Mouse (Mus musculus) stomach, postnatal 0 days (tissue): ENCODE data around the gene Zfhx3. TPM values are rescaled to one million over a fixed set of nuclear protein-coding genes. Genes with fewer than 3 reads are reported as not detected.
A peak's percentile ranks its signal among the peaks of the same experiment; 100 is the strongest.

Source experiments
- ATAC-seq: fragments of 200-750 bp; cut with Nextera tagmentation; 2 replicates; pipeline ENCODE4 v1.8.0; 2017; ENCODE audit not compliant: low FRiP score, low TSS enrichment
- DNase-seq: peaks from one replicate; pipeline ENCODE4 v3.0.0-alpha.2; 2016; ENCODE audit warnings: low spot score
- H3K27ac ChIP-seq: fragments of 300-500 bp; sonication (generic); replicated peaks from 2 replicates; pipeline ENCODE4 v1.5.1; 2014; ENCODE audit warnings: mild to moderate bottlenecking, control low read depth
- H3K27me3 ChIP-seq: fragments of 300-500 bp; sonication (generic); 2 replicates; pipeline ENCODE4 v1.6.1; 2014; ENCODE audit warnings: low read length; ENCODE audit not compliant: control insufficient read depth, insufficient read depth
- H3K36me3 ChIP-seq: fragments of 300-500 bp; sonication (generic); 2 replicates; pipeline ENCODE4 v1.6.1; 2014; ENCODE audit warnings: low read length, mixed read lengths; ENCODE audit not compliant: control insufficient read depth, insufficient read depth
- H3K4me1 ChIP-seq: fragments of 300-500 bp; sonication (generic); replicated peaks from 2 replicates; pipeline ENCODE4 v1.6.1; 2014; ENCODE audit warnings: antibody characterized with exemption; ENCODE audit not compliant: control insufficient read depth, insufficient read depth
- H3K4me2 ChIP-seq: fragments of 300-500 bp; sonication (generic); replicated peaks from 2 replicates; pipeline ENCODE4 v1.6.1; 2014; ENCODE audit warnings: low read depth, mild to moderate bottlenecking, control low read depth, moderate library complexity
- H3K4me3 ChIP-seq: fragments of 300-500 bp; sonication (generic); 2 replicates; pipeline ENCODE4 v1.5.1; 2014; ENCODE audit warnings: low read depth, low read length, control low read depth
- H3K9ac ChIP-seq: fragments of 300-500 bp; sonication (generic); 2 replicates; pipeline ENCODE4 v1.6.1; 2014; ENCODE audit warnings: mild to moderate bottlenecking, low read length, control low read depth, mixed read lengths
- H3K9me3 ChIP-seq: fragments of 300-500 bp; sonication (generic); 2 replicates; pipeline ENCODE4 v1.6.1; 2016; ENCODE audit warnings: low read length; ENCODE audit not compliant: control insufficient read depth
- CTCF ChIP-seq: IDR thresholded peaks from 2 replicates; pipeline ENCODE4 v1.5.1; 2016; ENCODE audit warnings: antibody characterized with exemption, low read depth, mild to moderate bottlenecking, moderate library complexity
- EP300 ChIP-seq: optimal IDR thresholded peaks from 2 replicates; pipeline ENCODE3; 2016; ENCODE audit warnings: antibody characterized with exemption
- WGBS: fragments of 180-500 bp; shearing (Covaris S2); extraction: QIAGEN DNeasy Blood & Tissue Kit; methylation state at CpG from one replicate; pipeline ENCODE4 v1.1.7; 2014; 5-methylcytosine and 5-hydroxymethylcytosine counted together
- polyA plus RNA-seq: library from polyadenylated mRNA; unstranded; fragments of >200 nt; fragmentation: Nextera tagmentation; extraction: Ambion mirVana; gene quantifications from 2 replicates; pipeline ENCODE4 v1.2.1, GENCODE M21; 2015

Gene Zfhx3
- polyA plus RNA-seq, 1 experiment from 2014 or later: 4.6 TPM

DNA sequence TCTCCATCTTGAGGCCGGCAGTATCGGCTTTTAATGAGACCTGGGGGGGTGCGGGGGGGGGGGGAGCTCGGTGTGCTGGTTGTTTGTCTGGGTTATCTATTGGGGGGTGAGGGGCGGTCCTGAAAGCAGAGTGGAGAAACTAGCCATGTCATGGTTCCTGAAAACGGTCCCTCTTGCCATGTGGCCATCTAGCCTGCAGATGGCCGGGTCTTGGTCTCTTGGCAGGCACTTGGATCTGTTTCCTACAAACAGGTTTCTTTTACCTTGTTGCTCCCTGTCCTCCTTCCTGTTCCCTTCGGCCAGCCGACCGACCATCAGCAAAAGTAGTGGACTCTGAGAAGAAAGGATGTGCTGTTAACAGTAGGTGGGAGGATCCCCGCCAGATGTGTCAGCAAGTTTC, 904.4 kb downstream of the Zfhx3 start:
- TF ChIP-seq CTCF (no peak), EP300 (no peak)
- no peaks in the 10 kb centered on the region for H3K36me3 ChIP-seq
- H3K9me3 ChIP-seq: no peaks in the 10 kb centered on the region
- no peaks in the 10 kb centered on the region for H3K4me1 ChIP-seq
- no peak overlapping the region for H3K4me3 ChIP-seq
- WGBS: 55% methylated on average over 11 of the region's 11 CpGs
- no peak overlapping the region for H3K9ac ChIP-seq
- no peak overlapping the region for H3K4me2 ChIP-seq
- DNase-seq: no peak
- no peaks in the 10 kb centered on the region for H3K27me3 ChIP-seq
- no peak overlapping the region for H3K27ac ChIP-seq
- no peak for ATAC-seq

DNA sequence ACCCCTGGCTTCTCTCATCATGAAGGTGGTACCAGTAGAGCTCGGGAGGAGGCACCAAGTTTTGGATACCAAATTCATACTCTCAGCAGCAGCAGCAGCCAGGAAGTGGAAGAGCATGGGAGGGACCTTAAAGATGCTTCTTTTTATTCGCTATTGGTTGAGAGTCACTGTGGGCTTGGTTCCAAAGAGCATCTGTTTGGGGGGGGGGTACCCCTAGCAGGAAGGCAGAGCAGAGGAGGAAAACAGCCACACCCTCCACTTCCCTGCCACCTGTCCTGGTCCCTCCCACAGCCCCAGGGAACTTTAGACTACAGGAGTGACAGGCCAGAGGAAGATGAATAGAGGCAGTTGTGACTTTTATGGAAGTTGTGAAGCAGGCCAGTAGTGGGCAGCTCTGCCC, 904.9 kb downstream of the Zfhx3 start:
- H3K9ac ChIP-seq: no peak overlapping the region
- no peak for ATAC-seq

DNA sequence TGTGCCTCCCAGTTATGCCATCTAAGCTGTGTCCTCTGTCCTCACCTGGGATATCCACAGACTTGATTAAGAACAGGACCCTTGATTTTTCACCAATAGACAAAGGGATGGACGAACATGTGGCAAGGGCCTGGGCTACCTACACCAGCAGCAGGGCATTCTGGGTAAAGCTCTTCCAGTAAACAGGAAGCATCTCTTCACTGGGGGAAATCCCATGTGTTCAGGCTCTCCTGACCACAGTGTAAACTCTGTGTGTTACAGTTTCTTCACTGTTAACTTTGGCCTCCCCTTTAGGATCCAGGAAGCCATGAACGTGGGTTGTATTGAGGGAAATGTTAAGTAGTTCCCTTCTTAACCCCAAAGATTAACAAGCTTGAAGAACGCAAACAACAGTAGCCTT, 906.0 kb downstream of the Zfhx3 start:
- H3K27me3 ChIP-seq: no peaks in the 10 kb centered on the region
- no peak for DNase-seq
- no peak for TF ChIP-seq EP300
- no peak for TF ChIP-seq CTCF
- no peak overlapping the region for H3K27ac ChIP-seq
- H3K4me1 ChIP-seq: no peaks in the 10 kb centered on the region; the same call in 1 of the 2 replicates
- no peak overlapping the region for H3K9ac ChIP-seq
- WGBS: 78% methylated on average over 3 of the region's 3 CpGs
- H3K4me3 ChIP-seq: no peak overlapping the region
- ATAC-seq: no peak
- H3K4me2 ChIP-seq: no peak overlapping the region
- no peaks in the 10 kb centered on the region for H3K9me3 ChIP-seq
- no peaks in the 10 kb centered on the region for H3K36me3 ChIP-seq

More for the DNA sequence above, 904.9 kb downstream of the Zfhx3 start:
- Histone ChIP-seq H3K4me3 (no peak overlapping the region), H3K4me1 (no peaks in the 10 kb centered on the region), H3K36me3 (no peaks in the 10 kb centered on the region), H3K4me2 (no peak overlapping the region), H3K27me3 (no peaks in the 10 kb centered on the region), H3K27ac (no peak overlapping the region), H3K9me3 (no peaks in the 10 kb centered on the region)
- 58% methylated on average over 2 of the region's 2 CpGs for WGBS
- DNase-seq: no peak
- TF ChIP-seq EP300 (no peak), CTCF (peak; percentile 14; the same call in 1 of the 2 replicates)

DNA sequence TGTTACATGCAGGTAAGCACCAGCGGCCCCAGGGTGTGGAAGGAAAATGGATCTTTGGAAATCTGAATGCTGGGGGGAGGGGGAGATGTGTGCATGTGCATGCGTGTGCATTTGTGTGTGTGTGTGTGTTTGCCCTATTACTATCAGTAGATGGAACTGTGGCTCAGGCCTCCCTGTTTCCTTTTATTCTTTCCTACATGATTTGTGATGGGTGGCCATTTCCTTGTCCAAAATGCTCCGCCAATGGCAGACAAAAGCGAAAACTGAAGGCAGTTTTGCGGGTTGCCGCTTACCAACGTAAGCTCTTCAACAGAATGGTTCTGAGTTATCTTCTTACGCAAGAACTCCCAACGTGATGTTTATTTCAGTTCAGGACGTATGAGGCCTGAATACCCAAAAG, 910.6 kb downstream of the Zfhx3 start:
- WGBS: 71% methylated on average over 10 of the region's 10 CpGs
- Histone ChIP-seq H3K27ac (no peak overlapping the region), H3K27me3 (no peaks in the 10 kb centered on the region), H3K36me3 (0 out of 2 replicates have a peak, but pooled peaks cover 2% of the 10 kb centered on the region), H3K9me3 (no peaks in the 10 kb centered on the region), H3K4me3 (no peak overlapping the region), H3K4me2 (no peak overlapping the region), H3K4me1 (no peaks in the 10 kb centered on the region; the same call in 1 of the 2 replicates), H3K9ac (no peak overlapping the region)
- no peak for ATAC-seq
- DNase-seq: no peak
- no peak for TF ChIP-seq CTCF
- no peak for TF ChIP-seq EP300

DNA sequence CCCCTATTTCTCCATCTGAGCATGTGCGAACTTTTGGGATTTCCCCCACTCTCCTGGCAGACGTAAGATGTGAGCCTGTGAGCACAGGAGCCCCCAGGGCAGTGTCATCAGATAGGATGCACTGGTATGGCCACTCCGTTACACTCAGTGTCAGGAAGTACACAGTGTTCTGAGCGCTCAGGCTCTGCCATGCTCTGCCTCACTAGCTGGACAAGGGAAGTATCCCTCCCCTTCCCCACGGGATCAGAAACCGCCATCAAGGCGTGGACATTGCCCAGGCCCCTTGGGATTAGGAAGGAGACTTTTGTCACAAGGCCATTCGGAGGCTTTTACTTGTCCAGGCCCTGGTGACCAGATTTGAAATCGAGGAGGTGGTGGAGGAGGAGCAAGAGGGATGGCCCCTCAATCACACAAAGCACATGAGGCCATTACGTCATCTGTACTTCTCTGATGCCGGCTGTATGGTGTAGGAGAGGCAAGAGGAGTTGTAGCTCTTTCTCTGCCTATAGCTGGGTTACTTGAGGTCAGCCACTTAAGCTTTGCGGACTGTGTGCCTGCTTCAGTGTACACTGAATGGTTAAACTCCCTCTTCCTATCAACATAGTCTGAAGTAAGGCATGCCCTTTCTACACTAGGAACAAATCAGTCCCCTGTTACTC, 912.1 kb downstream of the Zfhx3 start:
- H3K4me3 ChIP-seq: no peak overlapping the region
- no peak overlapping the region for H3K4me2 ChIP-seq
- H3K4me1 ChIP-seq: no peaks in the 10 kb centered on the region; the same call in 1 of the 2 replicates
- TF ChIP-seq EP300 (no peak), CTCF (no peak)
- DNase-seq: no peak
- H3K27me3 ChIP-seq: no peaks in the 10 kb centered on the region
- no peak overlapping the region for H3K27ac ChIP-seq
- WGBS: 68% methylated on average over 12 of the region's 12 CpGs
- H3K36me3 ChIP-seq: 0 out of 2 replicates have a peak, but pooled peaks cover 2% of the 10 kb centered on the region
- no peaks in the 10 kb centered on the region for H3K9me3 ChIP-seq
- no peak for ATAC-seq
- H3K9ac ChIP-seq: no peak overlapping the region

DNA sequence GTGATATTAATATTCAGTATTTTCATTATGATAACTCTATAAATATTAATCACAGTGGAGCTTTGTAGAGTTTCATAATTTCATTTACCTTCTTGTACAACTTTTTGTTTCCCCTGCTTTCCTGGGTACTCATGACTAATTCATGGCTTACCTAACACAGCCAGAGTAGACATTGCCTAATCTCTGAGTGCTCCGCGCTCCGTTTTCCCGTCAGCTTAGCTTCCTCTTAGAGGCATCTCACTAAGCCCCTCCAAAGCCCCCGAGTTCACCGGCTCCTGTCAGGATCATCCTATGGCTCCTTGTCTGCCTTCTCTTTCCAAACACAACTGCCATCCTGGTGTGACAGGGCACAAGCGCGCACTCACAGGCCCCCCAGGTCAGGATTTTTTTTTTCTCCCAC, 916.6 kb downstream of the Zfhx3 start:
- Histone ChIP-seq H3K4me1 (no peaks in the 10 kb centered on the region), H3K27me3 (no peaks in the 10 kb centered on the region), H3K4me2 (no peak overlapping the region), H3K9me3 (no peaks in the 10 kb centered on the region), H3K36me3 (peaks cover 2% of the 10 kb centered on the region; the same call in 1 of the 2 replicates), H3K9ac (no peak overlapping the region), H3K4me3 (no peak overlapping the region), H3K27ac (no peak overlapping the region)
- WGBS: 86% methylated on average over 8 of the region's 8 CpGs
- no peak for DNase-seq
- TF ChIP-seq CTCF (no peak), EP300 (no peak)
- ATAC-seq: no peak
